Mouse (Mus musculus) heart, embryonic 14.5 days (tissue): ENCODE results near the gene Syn3. TPM values are rescaled to one million over a fixed set of nuclear protein-coding genes. Genes with fewer than 3 reads are reported as not detected.

Source experiments
- ATAC-seq: fragments of 200-750 bp; cut with Nextera tagmentation; 2 replicates; pipeline ENCODE4 v1.8.0; 2017; ENCODE audit warnings: low read depth, moderate TSS enrichment; ENCODE audit not compliant: insufficient number of reproducible peaks, insufficient read depth, low FRiP score
- H3K27ac ChIP-seq, 2 experiments: fragments of 200-500 bp in 1 of 2; fragments of 300-500 bp in 1 of 2; sonication (generic) in 1 of 2; replicated peaks in 1 of 2; 2 replicates each; pipeline ENCODE4 v1.5.1; 2012 to 2014; ENCODE audit warnings: low read depth in 2 of 2, low read length in 2 of 2, control low read depth in 1 of 2, mild to moderate bottlenecking in 1 of 2, mixed read lengths in 1 of 2; ENCODE audit not compliant: control insufficient read depth in 1 of 2, insufficient read depth in 1 of 2
- H3K27me3 ChIP-seq: fragments of 300-500 bp; sonication (generic); 2 replicates; pipeline ENCODE4 v1.6.1; 2014; ENCODE audit warnings: mild to moderate bottlenecking, low read length, control low read depth; ENCODE audit not compliant: control insufficient read depth, insufficient read depth
- H3K36me3 ChIP-seq: fragments of 300-500 bp; sonication (generic); 2 replicates; pipeline ENCODE4 v1.6.1; 2014; ENCODE audit warnings: mild to moderate bottlenecking, control low read depth, low read length, mixed read lengths; ENCODE audit not compliant: control insufficient read depth, insufficient read depth
- H3K4me1 ChIP-seq, 2 experiments: fragments of 200-500 bp in 1 of 2; fragments of 300-500 bp in 1 of 2; sonication (generic) in 1 of 2; 2 replicates each; pipeline ENCODE4 v1.6.1; 2012 to 2014; ENCODE audit warnings: low read length in 2 of 2, control low read depth in 1 of 2, mixed read lengths in 1 of 2; ENCODE audit not compliant: control insufficient read depth in 2 of 2, insufficient read depth in 2 of 2
- H3K4me2 ChIP-seq: fragments of 300-500 bp; sonication (generic); 2 replicates; pipeline ENCODE4 v1.6.1; 2014; ENCODE audit warnings: mild to moderate bottlenecking, low read length
- H3K4me3 ChIP-seq, 2 experiments: fragments of 200-500 bp in 1 of 2; fragments of 300-500 bp in 1 of 2; sonication (generic) in 1 of 2; 2 replicates each; pipeline ENCODE4 v1.5.1; 2012 to 2014; ENCODE audit warnings: low read length in 2 of 2, mild to moderate bottlenecking in 2 of 2, control low read depth in 1 of 2, low read depth in 1 of 2, moderate library complexity in 1 of 2; ENCODE audit not compliant: control insufficient read depth in 1 of 2, insufficient read depth in 1 of 2
- H3K9ac ChIP-seq: fragments of 300-500 bp; sonication (generic); 2 replicates; pipeline ENCODE4 v1.6.1; 2014; ENCODE audit warnings: mild to moderate bottlenecking, low read length
- H3K9me3 ChIP-seq: fragments of 300-500 bp; sonication (generic); 2 replicates; pipeline ENCODE4 v1.6.1; 2016; ENCODE audit warnings: low read length, control low read depth; ENCODE audit not compliant: control insufficient read depth
- WGBS: fragments of 180-500 bp; shearing (Covaris S2); extraction: QIAGEN DNeasy Blood & Tissue Kit; methylation state at CpG from one replicate; pipeline ENCODE4 v1.1.7; 2014; 5-methylcytosine and 5-hydroxymethylcytosine counted together
- polyA plus RNA-seq: library from polyadenylated mRNA; unstranded; fragments of >200 nt; fragmentation: Nextera tagmentation; extraction: Ambion mirVana; gene quantifications from 2 replicates; pipeline ENCODE4 v1.2.1, GENCODE M21; 2014

The Syn3 gene
- polyA plus RNA-seq, 1 experiment from 2014 or later: 1.1 TPM

GRCm38 (mm10) chr10:86023149-86023548, 475.5 kb downstream of the Syn3 start:
- Histone ChIP-seq H3K4me2 (peak overlapping the region; percentile 81), H3K9ac (0 out of 2 replicates have a peak overlapping the region, but pooled peaks have one; percentile 93)
- no peak for ATAC-seq

GRCm38 (mm10) chr10:86022474-86022816, 476.3 kb downstream of the Syn3 start:
- Histone ChIP-seq H3K36me3 (peaks cover 3% of the 10 kb centered on the region), H3K27me3 (no peaks in the 10 kb centered on the region), H3K4me1 (peaks cover 0 to 3% of the 10 kb centered on the region in 2 experiments; a peak in 1 of 4 replicates), H3K4me3 (peak overlapping the region; percentile 79 to 97), H3K9me3 (no peaks in the 10 kb centered on the region), H3K9ac (peak overlapping the region; percentile 93), H3K27ac (peak overlapping the region; percentile 84 to 92; a peak in 3 of 4 replicates), H3K4me2 (peak overlapping the region; percentile 81)
- ATAC-seq: no peak
- 4% methylated on average over 6 of the region's 6 CpGs for WGBS

More at GRCm38 (mm10) chr10:86023149-86023548, 475.5 kb downstream of the Syn3 start:
- Histone ChIP-seq H3K4me3 (peak overlapping the region in 1 of 2 experiments; percentile 97; a peak in 1 of 4 replicates), H3K36me3 (peaks cover 3% of the 10 kb centered on the region), H3K27ac (no peak overlapping the region), H3K27me3 (no peaks in the 10 kb centered on the region), H3K9me3 (no peaks in the 10 kb centered on the region), H3K4me1 (peaks cover 0 to 3% of the 10 kb centered on the region in 2 experiments; a peak in 1 of 4 replicates)

- WGBS: under 1% methylated on average over 82 of the region's 82 CpGs
- Histone ChIP-seq H3K36me3 (peaks cover 3% of the 10 kb centered on the region), H3K9ac (peak within 1 kb of the TSS; percentile 93), H3K9me3 (no peaks in the 10 kb centered on the region), H3K4me2 (peak within 1 kb of the TSS; percentile 81), H3K4me3 (peak within 1 kb of the TSS; percentile 79 to 97), H3K4me1 (peaks cover 0 to 3% of the 10 kb centered on the region in 2 experiments; a peak in 1 of 4 replicates), H3K27ac (peak within 1 kb of the TSS; percentile 84 to 92), H3K27me3 (no peaks in the 10 kb centered on the region)
- ATAC-seq: peak; percentile 90
These were observed 476.8 kb downstream of the Syn3 start, which contains the start of gene Fbxo7 for GRCm38 (mm10) chr10:86021749-86022473. Gene Fbxo7 (plus strand): TSS chr10:86021972.

- Histone ChIP-seq H3K27me3 (no peaks in the 10 kb centered on the region), H3K27ac (no peak overlapping the region), H3K9ac (peak overlapping the region; percentile 49; the same call in 1 of the 2 replicates), H3K4me3 (peak overlapping the region in 1 of 2 experiments; percentile 97; a peak in 2 of 4 replicates), H3K36me3 (peaks cover 3% of the 10 kb centered on the region), H3K9me3 (no peaks in the 10 kb centered on the region), H3K4me1 (peaks cover 0 to 3% of the 10 kb centered on the region in 2 experiments; a peak in 1 of 4 replicates), H3K4me2 (peak overlapping the region; percentile 53)
- 0% methylated on average over 3 of the region's 3 CpGs for WGBS
- ATAC-seq: peak; percentile 10
These were observed 477.3 kb downstream of the Syn3 start for GRCm38 (mm10) chr10:86021408-86021748.

GRCm38 (mm10) chr10:86018813-86019212, 479.9 kb downstream of the Syn3 start:
- Histone ChIP-seq H3K4me3 (no peak overlapping the region), H3K36me3 (no peaks in the 10 kb centered on the region), H3K27ac (no peak overlapping the region), H3K4me2 (no peak overlapping the region), H3K27me3 (no peaks in the 10 kb centered on the region), H3K4me1 (peaks cover 0 to 3% of the 10 kb centered on the region in 2 experiments; a peak in 1 of 4 replicates), H3K9me3 (no peaks in the 10 kb centered on the region), H3K9ac (no peak overlapping the region)
- WGBS: 34% methylated on average over 5 of the region's 5 CpGs
- ATAC-seq: no peak

GRCm38 (mm10) chr10:86017781-86018180, 480.9 kb downstream of the Syn3 start:
- ATAC-seq: no peak
- Histone ChIP-seq H3K27ac (no peak overlapping the region), H3K4me3 (no peak overlapping the region), H3K9ac (no peak overlapping the region), H3K9me3 (no peaks in the 10 kb centered on the region), H3K4me2 (no peak overlapping the region), H3K36me3 (no peaks in the 10 kb centered on the region), H3K4me1 (peaks cover 0 to 3% of the 10 kb centered on the region in 2 experiments; a peak in 1 of 4 replicates), H3K27me3 (no peaks in the 10 kb centered on the region)
- WGBS: 78% methylated on average over 7 of the region's 7 CpGs

- no peak for ATAC-seq
- Histone ChIP-seq H3K4me3 (no peak within 1 kb of the TSS), H3K4me2 (no peak within 1 kb of the TSS), H3K27ac (no peak within 1 kb of the TSS), H3K9ac (no peak within 1 kb of the TSS), H3K9me3 (no peaks in the 10 kb centered on the region), H3K36me3 (no peaks in the 10 kb centered on the region), H3K4me1 (no peaks in the 10 kb centered on the region), H3K27me3 (no peaks in the 10 kb centered on the region)
- 85% methylated on average over 2 of the region's 2 CpGs for WGBS
These were observed 486.9 kb downstream of the Syn3 start, which contains the start of gene Bpifc for GRCm38 (mm10) chr10:86011781-86012180. Gene Bpifc (minus strand): TSS chr10:86011895.
